15 mouse cellular contexts compared by ENCODE assay signal in genomic region chr8:64738916-64739315, GRCm38 (mm10). TPM values are rescaled to one million over a fixed set of nuclear protein-coding genes. Genes with fewer than 3 reads are reported as not detected.
"Had no signal": no experiment of that assay in that cellular context is flagged by ENCODE, and none has a peak within 500 bp of the region (broad histone marks: within the 10 kb centered on the region; RNA-seq: fewer than 3 reads in every experiment).

No protein-coding gene starts in this region.

- H3K4me1 ChIP-seq: limb, embryonic 13.5 days; stomach, embryonic 15.5 days had no signal

- H3K9ac ChIP-seq: limb, embryonic 13.5 days; liver, embryonic 14.5 days; midbrain, embryonic 13.5 days; neural tube, embryonic 15.5 days; stomach, embryonic 15.5 days had no signal

- H3K4me3 ChIP-seq: limb, embryonic 13.5 days; midbrain, embryonic 13.5 days; myocyte; neural tube, embryonic 15.5 days; stomach, embryonic 15.5 days had no signal

- H3K9me3 ChIP-seq: limb, embryonic 13.5 days; midbrain, embryonic 13.5 days; neural tube, embryonic 15.5 days; stomach, embryonic 15.5 days had no signal

- H3K36me3 ChIP-seq: neural tube, embryonic 15.5 days; stomach, embryonic 15.5 days had no signal

- H3K27ac ChIP-seq: limb, embryonic 13.5 days; liver, embryonic 14.5 days; midbrain, embryonic 13.5 days; neural tube, embryonic 15.5 days; stomach, embryonic 15.5 days had no signal

- H3K4me2 ChIP-seq: limb, embryonic 13.5 days; midbrain, embryonic 13.5 days; neural tube, embryonic 15.5 days; stomach, embryonic 15.5 days had no signal

- DNase-seq: kidney, adult 9 months; kidney, postnatal 14 days; left cerebral cortex, postnatal 4 days; lung, adult 18-20 months; lung, postnatal 10 days; right cerebral cortex, postnatal 14 days; thymus, adult 2 months; thymus, postnatal 25 days had no signal

- ATAC-seq: midbrain, embryonic 13.5 days had no signal

- H3K27me3 ChIP-seq: limb, embryonic 13.5 days; midbrain, embryonic 13.5 days; neural tube, embryonic 15.5 days; stomach, embryonic 15.5 days had no signal

RNA-seq across cellular contexts. Expression of gene Cpe, which starts 46.1 kb away (rescaled TPM):
- total RNA-seq: megakaryocyte-erythroid progenitor cell, adult 5-6 weeks had no signal
